Mouse (Mus musculus) neural tube, embryonic 11.5 days (tissue): ENCODE data around the gene Plac9a. TPM values are rescaled to one million over a fixed set of nuclear protein-coding genes. Genes with fewer than 3 reads are reported as not detected.

Source experiments
- polyA plus RNA-seq: library from polyadenylated mRNA; unstranded; fragments of >200 nt; fragmentation: Nextera tagmentation; extraction: Ambion mirVana; gene quantifications from 2 replicates; pipeline ENCODE4 v1.2.1, GENCODE M21; 2014

Gene Plac9a
- polyA plus RNA-seq, 1 experiment from 2014 or later: not detected

Other genes with a start within 250 kb of the Plac9a start
- gene Ppif, start 208.9 kb downstream of the Plac9a start, polyA plus RNA-seq: 38.7 TPM in 2 replicates
- 22.3 and 22.6 TPM in 2 replicates for gene Zcchc24, start 134.1 kb downstream of the Plac9a start, polyA plus RNA-seq
- gene Anxa11, start 60.9 kb downstream of the Plac9a start, polyA plus RNA-seq: 3.5 and 4.2 TPM in 2 replicates
- gene Tmem254a, start 24.6 kb upstream of the Plac9a start, polyA plus RNA-seq: 1.1 and 2.4 TPM in 2 replicates
- gene Cphx1, start 35.2 kb upstream of the Plac9a start, polyA plus RNA-seq: not detected in 2 replicates
- 3.8 and 5.9 TPM in 2 replicates for gene Duxbl1, start 75.5 kb upstream of the Plac9a start, polyA plus RNA-seq
- 0.89 TPM in 1 of 2 replicates, not detected in the other for gene Gm9780, start 139.6 kb upstream of the Plac9a start, polyA plus RNA-seq
- gene Tmem254c, start 164.3 kb upstream of the Plac9a start, polyA plus RNA-seq: 17.1 and 25.8 TPM in 2 replicates
- gene Cphx2, start 178.4 kb upstream of the Plac9a start, polyA plus RNA-seq: not detected in 2 replicates
- gene Cphx3, start 179.2 kb upstream of the Plac9a start, polyA plus RNA-seq: not detected in 2 replicates
- gene Duxbl2, start 215.2 kb upstream of the Plac9a start, polyA plus RNA-seq: 5.3 TPM in 1 of 2 replicates, not detected in the other